Mouse (Mus musculus): Measurements from ENCODE around the gene Diaph2. TPM values are rescaled to one million over a fixed set of nuclear protein-coding genes. Genes with fewer than 3 reads are reported as not detected.

The Diaph2 gene
- polyA plus RNA-seq, 1 experiment from 2014 or later, result 7.7 TPM

DNA sequence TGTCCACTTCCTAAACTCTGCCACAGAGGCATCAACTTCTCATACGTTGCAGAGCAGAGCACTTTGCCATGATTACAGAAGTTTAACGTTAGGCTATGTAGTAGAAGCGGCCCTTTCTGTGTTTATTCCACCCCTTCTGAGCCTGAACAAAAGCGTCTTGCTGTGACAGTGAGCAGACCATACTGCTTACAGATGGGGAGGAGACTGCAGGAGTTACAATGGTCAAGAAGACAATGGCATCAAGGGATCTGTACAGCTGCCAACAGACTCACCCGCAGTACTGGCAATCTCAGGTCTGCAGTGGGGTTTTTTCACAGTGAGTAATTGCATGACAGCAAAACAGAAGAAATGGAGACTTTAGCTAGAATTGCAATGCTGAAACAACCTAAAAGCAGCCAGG is 756.1 kb downstream of the Diaph2 start:
- Histone ChIP-seq H3K4me1 (no peaks in the 10 kb centered on the region), H3K27ac (no peak overlapping the region), H3K9ac (no peak overlapping the region), H3K4me2 (replicated peaks) (no peak overlapping the region), H3K27me3 (no peaks in the 10 kb centered on the region), H3K4me3 (no peak overlapping the region), H3K9me3 (no peaks in the 10 kb centered on the region), H3K36me3 (no peaks in the 10 kb centered on the region)
- ATAC-seq (ENCODE audit: insufficient number of reproducible peaks, insufficient read depth, low FRiP score, low TSS enrichment), result no peak
- WGBS, result 33% methylated on average over 5 of the region's 5 CpGs
